Mouse (Mus musculus): Measurements from ENCODE around the gene Mfap1b. TPM values are rescaled to one million over a fixed set of nuclear protein-coding genes. Genes with fewer than 3 reads are reported as not detected.
A peak's percentile ranks its signal among the peaks of the same experiment; 100 is the strongest.

Mfap1b gene
- total and polyA plus RNA-seq, 2 experiments: 1.7 to 9.0 TPM

DNA sequence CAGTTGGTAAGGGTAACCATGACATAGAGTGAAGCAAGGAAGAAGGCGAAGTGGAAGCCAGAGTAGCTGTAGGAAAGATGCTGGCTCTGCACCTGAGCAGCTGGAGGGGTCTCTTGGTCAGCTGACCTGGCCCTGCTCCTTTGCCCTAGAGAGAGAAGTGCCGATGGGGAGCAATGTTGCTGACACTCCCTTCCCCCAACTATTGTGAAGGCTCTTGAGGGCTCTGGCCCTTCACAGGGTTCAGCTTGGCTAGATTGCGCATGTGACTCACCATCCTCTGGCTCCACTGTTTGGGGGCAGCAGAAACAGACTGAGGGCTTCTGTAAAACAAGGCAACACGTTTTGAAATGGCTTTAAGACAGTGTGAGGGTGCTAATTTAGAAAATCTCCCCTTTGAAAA, 21.5 kb downstream of the Mfap1b start:
- H3K9ac ChIP-seq (ENCODE audit: low read depth, low read length): no peak overlapping the region
- no peak overlapping the region for H3K4me3 ChIP-seq (ENCODE audit: insufficient read depth, low read depth, low read length)
- no peak overlapping the region for H3K27ac ChIP-seq (replicated peaks; ENCODE audit: insufficient read depth, low read depth, low read length)
- 67% methylated on average over 4 of the region's 4 CpGs for WGBS
- DNase-seq (ENCODE audit: extremely low read depth, low read depth, low spot score): no peak
- no peak for TF ChIP-seq CTCF (IDR thresholded peaks at IDR 0.05; ENCODE audit: low read depth, low read length)
- TF ChIP-seq POLR2A (IDR thresholded peaks at IDR 0.05; ENCODE audit: extremely low read depth, insufficient read depth, low read length): no peak
- H3K27me3 ChIP-seq (ENCODE audit: control insufficient read depth, insufficient read depth, low read length): no peaks in the 10 kb centered on the region
- peaks cover 9% of the 10 kb centered on the region; the same call in 1 of the 2 replicates for H3K79me2 ChIP-seq (ENCODE audit: control insufficient read depth, insufficient read depth, low read length)
- peaks cover 10% of the 10 kb centered on the region for H3K4me1 ChIP-seq (ENCODE audit: control insufficient read depth, insufficient read depth, low read length)
- peaks cover 19% of the 10 kb centered on the region for H3K36me3 ChIP-seq (ENCODE audit: control insufficient read depth, insufficient read depth, low read length)

DNA sequence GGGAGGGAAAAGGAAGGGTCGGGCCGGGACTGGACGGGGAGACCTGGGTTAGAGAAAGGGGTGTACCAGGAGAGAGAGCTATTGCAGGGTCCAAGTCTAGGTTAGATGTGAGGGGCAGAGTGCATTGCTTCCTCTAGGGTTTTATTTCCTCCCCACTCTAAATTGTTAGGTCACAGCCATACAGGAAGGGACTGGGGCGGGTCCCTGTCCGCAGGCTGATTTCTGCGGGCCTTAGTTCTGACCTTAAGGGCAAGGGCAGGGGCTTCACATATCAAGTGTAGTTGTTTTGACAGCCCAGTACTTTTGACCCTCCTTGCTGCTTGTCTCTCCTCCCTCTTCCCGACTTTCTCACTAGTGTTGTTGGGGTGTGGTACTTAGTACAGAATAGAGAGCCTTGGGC, 23.8 kb downstream of the Mfap1b start:
- Histone ChIP-seq H3K9ac (ENCODE audit: low read depth, low read length) (peak overlapping the region; percentile 98), H3K36me3 (ENCODE audit: control insufficient read depth, insufficient read depth, low read length) (peaks cover 19% of the 10 kb centered on the region), H3K27me3 (ENCODE audit: control insufficient read depth, insufficient read depth, low read length) (no peaks in the 10 kb centered on the region), H3K4me3 (ENCODE audit: insufficient read depth, low read depth, low read length) (peak overlapping the region; percentile 84), H3K4me1 (ENCODE audit: control insufficient read depth, insufficient read depth, low read length) (peaks cover 10% of the 10 kb centered on the region), H3K79me2 (ENCODE audit: control insufficient read depth, insufficient read depth, low read length) (peaks cover 9% of the 10 kb centered on the region; the same call in 1 of the 2 replicates), H3K27ac (replicated peaks; ENCODE audit: insufficient read depth, low read depth, low read length) (peak overlapping the region; percentile 80)
- WGBS: 0% methylated on average over 7 of the region's 7 CpGs
- DNase-seq (ENCODE audit: extremely low read depth, low read depth, low spot score): no peak
- TF ChIP-seq CTCF (IDR thresholded peaks at IDR 0.05; ENCODE audit: low read depth, low read length): no peak
- TF ChIP-seq POLR2A (IDR thresholded peaks at IDR 0.05; ENCODE audit: extremely low read depth, insufficient read depth, low read length): no peak

DNA sequence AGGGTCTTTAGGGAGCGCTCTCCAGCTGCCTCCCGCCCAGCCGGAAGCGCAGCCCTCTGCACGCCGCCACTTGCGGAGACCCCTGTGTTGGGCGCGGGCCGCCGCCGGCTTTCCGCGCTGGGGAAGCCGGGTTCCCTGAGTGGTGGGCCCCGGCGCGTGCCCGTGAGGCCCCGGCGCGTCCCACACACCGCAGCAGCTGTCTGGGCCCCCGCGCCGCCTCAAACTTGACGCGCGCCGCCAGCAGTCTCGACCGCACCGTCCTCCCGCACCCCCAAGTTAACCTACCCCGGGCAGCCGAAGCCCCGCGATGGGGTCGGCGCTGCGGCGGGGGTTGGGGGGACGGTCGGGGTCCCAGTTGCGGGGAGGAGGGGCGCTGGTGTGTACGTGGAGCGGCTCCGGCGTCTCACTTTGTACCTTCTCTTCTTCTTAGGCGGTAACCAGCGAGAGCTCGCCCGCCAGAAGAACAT, 24.3 kb downstream of the Mfap1b start:
- peak overlapping the region; percentile 80 for H3K27ac ChIP-seq (replicated peaks; ENCODE audit: insufficient read depth, low read depth, low read length)
- peak overlapping the region; percentile 84 for H3K4me3 ChIP-seq (ENCODE audit: insufficient read depth, low read depth, low read length)
- WGBS: under 1% methylated on average over 54 of the region's 54 CpGs
- H3K27me3 ChIP-seq (ENCODE audit: control insufficient read depth, insufficient read depth, low read length): no peaks in the 10 kb centered on the region
- DNase-seq (ENCODE audit: extremely low read depth, low read depth, low spot score): no peak
- H3K9ac ChIP-seq (ENCODE audit: low read depth, low read length): peak overlapping the region; percentile 98
- H3K79me2 ChIP-seq (ENCODE audit: control insufficient read depth, insufficient read depth, low read length): peaks cover 9% of the 10 kb centered on the region; the same call in 1 of the 2 replicates
- TF ChIP-seq CTCF (IDR thresholded peaks at IDR 0.05; ENCODE audit: low read depth, low read length) (no peak), POLR2A (IDR thresholded peaks at IDR 0.05; ENCODE audit: extremely low read depth, insufficient read depth, low read length) (no peak)
- H3K4me1 ChIP-seq (ENCODE audit: control insufficient read depth, insufficient read depth, low read length): peaks cover 10% of the 10 kb centered on the region
- H3K36me3 ChIP-seq (ENCODE audit: control insufficient read depth, insufficient read depth, low read length): peaks cover 19% of the 10 kb centered on the region

DNA sequence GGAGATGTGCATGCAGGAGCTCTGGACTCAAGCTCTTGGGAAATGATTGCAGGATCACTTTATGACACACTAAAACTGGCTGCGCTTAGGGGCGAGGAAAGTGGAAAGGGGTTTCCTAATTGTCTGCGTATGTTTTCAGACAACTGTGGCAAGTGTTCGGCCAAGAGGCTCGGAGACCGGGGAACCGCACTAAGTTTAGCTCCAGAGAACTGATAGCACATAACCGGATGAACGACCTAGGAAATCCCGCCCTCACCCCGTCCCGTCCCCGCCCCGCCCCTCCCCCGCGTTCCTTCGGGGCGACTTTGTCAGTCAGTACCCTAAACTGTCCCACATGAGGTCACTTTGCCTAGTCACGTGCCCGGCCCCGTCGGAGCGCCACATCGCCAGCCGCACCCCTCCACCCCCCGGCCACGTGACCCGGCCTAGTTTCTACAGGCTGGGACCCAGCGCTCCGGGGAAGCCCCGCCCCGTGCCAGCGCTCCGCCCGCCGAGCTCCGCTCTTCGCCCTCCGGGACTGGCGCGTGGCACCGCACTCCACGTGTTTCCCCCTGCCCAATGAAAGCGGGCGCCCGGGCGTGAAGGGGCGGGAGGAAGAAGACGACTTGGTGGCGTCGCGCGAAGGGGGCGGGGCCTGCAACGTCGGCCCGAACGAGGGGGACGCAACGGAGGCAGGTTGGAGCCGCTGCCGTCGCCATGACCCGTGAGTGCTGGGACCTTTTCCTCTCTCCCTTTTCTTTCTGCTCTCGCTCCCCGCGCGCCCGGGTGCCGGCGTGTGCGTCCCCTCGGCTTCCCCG, 24.9 kb downstream of the Mfap1b start, which contains the start of gene Serf2:
TSS of gene Serf2 (plus strand) at position 457 of the 797 bp plus-strand sequence.
- WGBS: under 1% methylated on average over 69 of the region's 74 CpGs
- H3K79me2 ChIP-seq (ENCODE audit: control insufficient read depth, insufficient read depth, low read length): peaks cover 9% of the 10 kb centered on the region; the same call in 1 of the 2 replicates
- TF ChIP-seq POLR2A (IDR thresholded peaks at IDR 0.05; ENCODE audit: extremely low read depth, insufficient read depth, low read length) (peak; percentile 96), CTCF (IDR thresholded peaks at IDR 0.05; ENCODE audit: low read depth, low read length) (no peak)
- H3K36me3 ChIP-seq (ENCODE audit: control insufficient read depth, insufficient read depth, low read length): peaks cover 19% of the 10 kb centered on the region
- peak within 1 kb of the TSS; percentile 84 for H3K4me3 ChIP-seq (ENCODE audit: insufficient read depth, low read depth, low read length)
- no peaks in the 10 kb centered on the region for H3K27me3 ChIP-seq (ENCODE audit: control insufficient read depth, insufficient read depth, low read length)
- H3K4me1 ChIP-seq (ENCODE audit: control insufficient read depth, insufficient read depth, low read length): peaks cover 10% of the 10 kb centered on the region
- peak within 1 kb of the TSS; percentile 96 for H3K27ac ChIP-seq (replicated peaks; ENCODE audit: insufficient read depth, low read depth, low read length)
- H3K9ac ChIP-seq (ENCODE audit: low read depth, low read length): peak within 1 kb of the TSS; percentile 98
- peak; percentile 92 for DNase-seq (ENCODE audit: extremely low read depth, low read depth, low spot score)

DNA sequence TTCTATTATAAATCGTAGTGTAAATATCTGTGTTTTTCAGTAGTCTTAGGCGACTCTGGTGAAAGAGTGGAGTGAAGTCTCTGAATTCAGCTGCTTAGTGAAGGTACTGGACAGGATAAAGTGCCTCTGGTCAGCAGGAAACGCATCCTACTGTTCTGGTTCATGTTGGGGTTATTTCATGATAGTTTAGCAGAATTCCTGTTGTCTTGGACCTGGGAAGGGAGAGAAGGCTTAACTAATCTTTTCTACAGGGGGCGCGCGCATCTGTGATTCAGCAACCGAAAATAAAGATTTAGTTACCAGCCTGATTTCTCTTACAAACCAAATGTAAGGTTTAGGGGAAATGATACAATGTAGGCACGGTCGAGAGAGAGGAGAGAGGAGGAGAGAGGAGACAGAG, 25.7 kb downstream of the Mfap1b start:
- 9% methylated on average over 9 of the region's 9 CpGs for WGBS
- Histone ChIP-seq H3K79me2 (ENCODE audit: control insufficient read depth, insufficient read depth, low read length) (peaks cover 9% of the 10 kb centered on the region; the same call in 1 of the 2 replicates), H3K9ac (ENCODE audit: low read depth, low read length) (peak overlapping the region; percentile 56; the same call in 1 of the 2 replicates), H3K4me3 (ENCODE audit: insufficient read depth, low read depth, low read length) (peak overlapping the region; percentile 57), H3K4me1 (ENCODE audit: control insufficient read depth, insufficient read depth, low read length) (peaks cover 10% of the 10 kb centered on the region), H3K27me3 (ENCODE audit: control insufficient read depth, insufficient read depth, low read length) (no peaks in the 10 kb centered on the region), H3K36me3 (ENCODE audit: control insufficient read depth, insufficient read depth, low read length) (peaks cover 17% of the 10 kb centered on the region), H3K27ac (replicated peaks; ENCODE audit: insufficient read depth, low read depth, low read length) (peak overlapping the region; percentile 96)
- no peak for TF ChIP-seq POLR2A (IDR thresholded peaks at IDR 0.05; ENCODE audit: extremely low read depth, insufficient read depth, low read length)
- no peak for TF ChIP-seq CTCF (IDR thresholded peaks at IDR 0.05; ENCODE audit: low read depth, low read length)
- peak; percentile 50 for DNase-seq (ENCODE audit: extremely low read depth, low read depth, low spot score)
